In genomic region chr7:4870133-4870532, GRCm38 (mm10) we compare ENCODE assay signal across 16 mouse cellular contexts. TPM values are rescaled to one million over a fixed set of nuclear protein-coding genes. Genes with fewer than 3 reads are reported as not detected.
A peak's percentile ranks its signal among the peaks of the same experiment; 100 is the strongest.
DNase-seq lines count a peak whose midpoint lies in the region; ATAC-seq lines count a peak whose summit lies in the region.
"Had no signal": no experiment of that assay in that cellular context is flagged by ENCODE, and none has a peak within 500 bp of the region (broad histone marks: within the 10 kb centered on the region; RNA-seq: fewer than 3 reads in every experiment).

Isoc2b (minus strand) TSS chr7:4870258.

- no peak within 1 kb of the TSS for H3K4me2 ChIP-seq in heart, embryonic 11.5 days
- no peak within 1 kb of the TSS for H3K4me2 ChIP-seq in embryonic facial prominence, embryonic 15.5 days (replicated peaks)
- H3K4me2 ChIP-seq in stomach, embryonic 16.5 days (ENCODE audit: low read depth, low read length): no peak within 1 kb of the TSS
- H3K4me2 ChIP-seq: heart, embryonic 12.5 days; hindbrain, embryonic 15.5 days had no signal

- no peaks in the 10 kb centered on the region for H3K27me3 ChIP-seq in heart, embryonic 11.5 days (ENCODE audit: control insufficient read depth, insufficient read depth, low read length)
- no peaks in the 10 kb centered on the region for H3K27me3 ChIP-seq in embryonic facial prominence, embryonic 15.5 days
- H3K27me3 ChIP-seq in stomach, embryonic 16.5 days (ENCODE audit: control insufficient read depth, insufficient read depth, low read length): no peaks in the 10 kb centered on the region
- H3K27me3 ChIP-seq: CH12.LX; heart, embryonic 12.5 days; hindbrain, embryonic 15.5 days had no signal

- H3K4me1 ChIP-seq in heart, embryonic 11.5 days (ENCODE audit: control insufficient read depth, insufficient read depth, low read length): 0 out of 2 replicates have a peak, but pooled peaks cover 3% of the 10 kb centered on the region
- H3K4me1 ChIP-seq in embryonic facial prominence, embryonic 15.5 days: peaks cover 10% of the 10 kb centered on the region; the same call in 1 of the 2 replicates
- H3K4me1 ChIP-seq in stomach, embryonic 16.5 days (ENCODE audit: control insufficient read depth, insufficient read depth, low read length): peaks cover 8% of the 10 kb centered on the region; the same call in 1 of the 2 replicates

- no peak for ATAC-seq in heart, embryonic 11.5 days (replicated peaks; ENCODE audit: insufficient number of reproducible peaks, low FRiP score, low TSS enrichment)
- no peak for ATAC-seq in embryonic facial prominence, embryonic 15.5 days (ENCODE audit: insufficient number of reproducible peaks, low FRiP score, low TSS enrichment, low read depth)
- no peak for ATAC-seq in stomach, embryonic 16.5 days (ENCODE audit: insufficient read depth, low FRiP score)

- WGBS in heart, embryonic 11.5 days (ENCODE audit: insufficient replicate concordance): 55% methylated on average over 6 of the region's 6 CpGs
- 49% methylated on average over 6 of the region's 6 CpGs for WGBS in embryonic facial prominence, embryonic 15.5 days
- 46% methylated on average over 6 of the region's 6 CpGs for WGBS in stomach, embryonic 16.5 days

- peaks cover 2% of the 10 kb centered on the region; the same call in 1 of the 2 replicates for H3K9me3 ChIP-seq in heart, embryonic 11.5 days (replicated peaks; ENCODE audit: control insufficient read depth, low read length)
- H3K9me3 ChIP-seq in embryonic facial prominence, embryonic 15.5 days (replicated peaks): no peaks in the 10 kb centered on the region
- H3K9me3 ChIP-seq in stomach, embryonic 16.5 days (replicated peaks; ENCODE audit: control insufficient read depth, low read length): no peaks in the 10 kb centered on the region
- H3K9me3 ChIP-seq: heart, embryonic 12.5 days; hindbrain, embryonic 15.5 days had no signal

- H3K36me3 ChIP-seq in heart, embryonic 11.5 days (ENCODE audit: control insufficient read depth, insufficient read depth, low read length): no peaks in the 10 kb centered on the region
- H3K36me3 ChIP-seq in embryonic facial prominence, embryonic 15.5 days: no peaks in the 10 kb centered on the region
- H3K36me3 ChIP-seq in stomach, embryonic 16.5 days (ENCODE audit: control insufficient read depth, insufficient read depth, low read length): no peaks in the 10 kb centered on the region
- H3K36me3 ChIP-seq: heart, embryonic 12.5 days; hindbrain, embryonic 15.5 days had no signal

- peak; percentile 80 for DNase-seq in heart, adult 11 months
- no peak for DNase-seq in thymus, postnatal 0 days (ENCODE audit: low spot score)
- DNase-seq in thymus, postnatal 36 days: no peak
- no peak for DNase-seq in heart, adult 18-20 months
- DNase-seq in left cerebral cortex, adult 11 months (ENCODE audit: low spot score): no peak
- DNase-seq: cerebellum, adult 9-11 months; kidney, postnatal 14 days; lung, postnatal 14 days; spleen, adult 18-20 months; thymus, postnatal 4 days had no signal

- no peak within 1 kb of the TSS for H3K4me3 ChIP-seq in heart, embryonic 11.5 days (ENCODE audit: low read depth, low read length)
- no peak within 1 kb of the TSS for H3K4me3 ChIP-seq in embryonic facial prominence, embryonic 15.5 days (replicated peaks)
- no peak within 1 kb of the TSS for H3K4me3 ChIP-seq in stomach, embryonic 16.5 days (replicated peaks; ENCODE audit: low read length)
- H3K4me3 ChIP-seq: heart, embryonic 12.5 days; hindbrain, embryonic 15.5 days had no signal

- no peak within 1 kb of the TSS for H3K9ac ChIP-seq in heart, embryonic 11.5 days (ENCODE audit: low read depth, low read length)
- no peak within 1 kb of the TSS for H3K9ac ChIP-seq in embryonic facial prominence, embryonic 15.5 days
- no peak within 1 kb of the TSS for H3K9ac ChIP-seq in stomach, embryonic 16.5 days (ENCODE audit: low read length)
- H3K9ac ChIP-seq: heart, embryonic 12.5 days; hindbrain, embryonic 15.5 days had no signal

- no peak within 1 kb of the TSS for H3K27ac ChIP-seq in heart, embryonic 11.5 days (ENCODE audit: low read depth, low read length)
- H3K27ac ChIP-seq in embryonic facial prominence, embryonic 15.5 days (replicated peaks): no peak within 1 kb of the TSS
- H3K27ac ChIP-seq in stomach, embryonic 16.5 days (ENCODE audit: low read length): no peak within 1 kb of the TSS
- H3K27ac ChIP-seq: hindbrain, embryonic 15.5 days had no signal

RNA-seq across cellular contexts. Expression of gene Isoc2b, which starts in this region (rescaled TPM):
- 2.9 and 3.3 TPM in 2 replicates for polyA plus RNA-seq in heart, embryonic 11.5 days (2014; fragmentation: Nextera tagmentation; extraction: Ambion mirVana)
- polyA plus RNA-seq in thymus, postnatal 0 days (2015; fragmentation: Nextera tagmentation; extraction: Ambion mirVana): 19.9 and 22.0 TPM in 2 replicates
- polyA plus RNA-seq in embryonic facial prominence, embryonic 15.5 days (2015; fragmentation: Nextera tagmentation; extraction: Ambion mirVana): 11.3 and 13.1 TPM in 2 replicates
- 16.7 and 17.6 TPM in 2 replicates for polyA plus RNA-seq in stomach, embryonic 16.5 days (2015; fragmentation: Nextera tagmentation; extraction: Ambion mirVana)
- total RNA-seq in heart, adult 18-20 months (2021): 1 to 10 TPM; 3.5 to 6.3 TPM
